Mouse (Mus musculus) urinary bladder, postnatal 25 days (tissue): ENCODE measurements around the gene Slc28a2.
"Not testable (repeated sequence)": the region's sequence is repeated elsewhere in the genome, so short reads cannot be mapped to it uniquely, and the experiment has no call there.

Source experiments
- DNase-seq: peaks from one replicate; pipeline ENCODE4 v3.0.0; 2022; ENCODE audit warnings: low spot score

Gene Slc28a2

GRCm38 (mm10) chr2:122426200-122426599 is at the start of gene Slc28a2:
Slc28a2 (plus strand) TSS chr2:122426477.
- not testable (repeated sequence) for DNase-seq

- peak; percentile 98 for DNase-seq
Measured at GRCm38 (mm10) chr2:122377215-122377674, 49.0 kb upstream of the Slc28a2 start.

- peak; percentile 73 for DNase-seq
Measured at GRCm38 (mm10) chr2:122377751-122378246, 48.5 kb upstream of the Slc28a2 start.

- DNase-seq, result no peak
Measured at GRCm38 (mm10) chr2:122378421-122379291, 47.6 kb upstream of the Slc28a2 start.

- no peak for DNase-seq
Measured at GRCm38 (mm10) chr2:122379292-122379650, 47.0 kb upstream of the Slc28a2 start.

- DNase-seq, result peak; percentile 45
Measured at GRCm38 (mm10) chr2:122380768-122381311, 45.4 kb upstream of the Slc28a2 start.

GRCm38 (mm10) chr2:122381329-122382103 is 44.8 kb upstream of the Slc28a2 start:
- no peak for DNase-seq

GRCm38 (mm10) chr2:122382121-122382520 is 44.2 kb upstream of the Slc28a2 start:
- DNase-seq, result no peak

GRCm38 (mm10) chr2:122385095-122385494 is 41.2 kb upstream of the Slc28a2 start:
- DNase-seq, result no peak

- not testable (repeated sequence) for DNase-seq
Measured at GRCm38 (mm10) chr2:122387135-122387534, 39.1 kb upstream of the Slc28a2 start.

GRCm38 (mm10) chr2:122396150-122396549 is 30.1 kb upstream of the Slc28a2 start:
- DNase-seq, result no peak

GRCm38 (mm10) chr2:122407607-122408006 is 18.7 kb upstream of the Slc28a2 start:
- DNase-seq, result no peak

- DNase-seq, result no peak
Measured at GRCm38 (mm10) chr2:122408928-122409327, 17.3 kb upstream of the Slc28a2 start.

- DNase-seq, result not testable (repeated sequence)
Measured at GRCm38 (mm10) chr2:122426645-122427044, 368 bp downstream of the Slc28a2 start.

GRCm38 (mm10) chr2:122438706-122439482 is 12.6 kb downstream of the Slc28a2 start:
- not testable (repeated sequence) for DNase-seq

- not testable (repeated sequence) for DNase-seq
Measured at GRCm38 (mm10) chr2:122440521-122440920, 14.2 kb downstream of the Slc28a2 start.

GRCm38 (mm10) chr2:122441000-122441933 is 15.0 kb downstream of the Slc28a2 start:
- DNase-seq, result no peak

GRCm38 (mm10) chr2:122450351-122450750 is 24.1 kb downstream of the Slc28a2 start:
- no peak for DNase-seq

GRCm38 (mm10) chr2:122452426-122452825 is 26.1 kb downstream of the Slc28a2 start:
- no peak for DNase-seq

- no peak for DNase-seq
Measured at GRCm38 (mm10) chr2:122466901-122467300, 40.6 kb downstream of the Slc28a2 start.
